Mouse (Mus musculus) forebrain, embryonic 11.5 days (tissue): ENCODE data around the gene Tmem176a. TPM values are rescaled to one million over a fixed set of nuclear protein-coding genes. Genes with fewer than 3 reads are reported as not detected.
A peak's percentile ranks its signal among the peaks of the same experiment; 100 is the strongest.

Experiments used
- ATAC-seq: fragments of 200-750 bp; cut with Nextera tagmentation; replicated peaks from 2 replicates; pipeline ENCODE4 v1.8.0; 2017; ENCODE audit warnings: moderate TSS enrichment; ENCODE audit not compliant: low FRiP score
- DNase-seq: peaks from one replicate; pipeline ENCODE4 v3.0.0-alpha.2; 2017; ENCODE audit warnings: low spot score
- H3K27ac ChIP-seq: fragments of 300-500 bp; sonication (generic); 2 replicates; pipeline ENCODE4 v1.5.1; 2014; ENCODE audit warnings: low read depth, low read length
- H3K27me3 ChIP-seq: fragments of 300-500 bp; sonication (generic); 2 replicates; pipeline ENCODE4 v1.6.1; 2014; ENCODE audit warnings: mild to moderate bottlenecking, low read length, mixed read lengths; ENCODE audit not compliant: control insufficient read depth, insufficient read depth
- H3K36me3 ChIP-seq: fragments of 300-500 bp; sonication (generic); 2 replicates; pipeline ENCODE4 v1.6.1; 2014; ENCODE audit warnings: mild to moderate bottlenecking, low read length, moderate library complexity, mixed read lengths; ENCODE audit not compliant: control insufficient read depth, insufficient read depth
- H3K4me1 ChIP-seq: fragments of 300-500 bp; sonication (generic); replicated peaks from 2 replicates; pipeline ENCODE4 v1.6.1; 2014; ENCODE audit warnings: low read length, mixed read lengths; ENCODE audit not compliant: control insufficient read depth, insufficient read depth
- H3K4me2 ChIP-seq: fragments of 300-500 bp; sonication (generic); 2 replicates; pipeline ENCODE4 v1.6.1; 2014; ENCODE audit warnings: low read depth, mild to moderate bottlenecking, low read length, moderate library complexity, mixed read lengths; ENCODE audit not compliant: severe bottlenecking
- H3K4me3 ChIP-seq: fragments of 300-500 bp; sonication (generic); 2 replicates; pipeline ENCODE4 v1.5.1; 2014; ENCODE audit warnings: low read depth, low read length
- H3K9ac ChIP-seq: fragments of 300-500 bp; sonication (generic); 2 replicates; pipeline ENCODE4 v1.6.1; 2014; ENCODE audit warnings: low read length
- H3K9me3 ChIP-seq: fragments of 300-500 bp; sonication (generic); 2 replicates; pipeline ENCODE4 v1.6.1; 2016; ENCODE audit warnings: low read length, mixed read lengths; ENCODE audit not compliant: control insufficient read depth
- WGBS: fragments of 180-500 bp; shearing (Covaris S2); extraction: QIAGEN DNeasy Blood & Tissue Kit; methylation state at CpG from one replicate; pipeline ENCODE4 v1.1.7; 2014; 5-methylcytosine and 5-hydroxymethylcytosine counted together
- polyA plus RNA-seq: library from polyadenylated mRNA; unstranded; fragments of >200 nt; fragmentation: Nextera tagmentation; extraction: Ambion mirVana; gene quantifications from 2 replicates; pipeline ENCODE4 v1.2.1, GENCODE M21; 2014

Tmem176a gene
- polyA plus RNA-seq, 1 experiment from 2014 or later: 18.2 TPM

DNA sequence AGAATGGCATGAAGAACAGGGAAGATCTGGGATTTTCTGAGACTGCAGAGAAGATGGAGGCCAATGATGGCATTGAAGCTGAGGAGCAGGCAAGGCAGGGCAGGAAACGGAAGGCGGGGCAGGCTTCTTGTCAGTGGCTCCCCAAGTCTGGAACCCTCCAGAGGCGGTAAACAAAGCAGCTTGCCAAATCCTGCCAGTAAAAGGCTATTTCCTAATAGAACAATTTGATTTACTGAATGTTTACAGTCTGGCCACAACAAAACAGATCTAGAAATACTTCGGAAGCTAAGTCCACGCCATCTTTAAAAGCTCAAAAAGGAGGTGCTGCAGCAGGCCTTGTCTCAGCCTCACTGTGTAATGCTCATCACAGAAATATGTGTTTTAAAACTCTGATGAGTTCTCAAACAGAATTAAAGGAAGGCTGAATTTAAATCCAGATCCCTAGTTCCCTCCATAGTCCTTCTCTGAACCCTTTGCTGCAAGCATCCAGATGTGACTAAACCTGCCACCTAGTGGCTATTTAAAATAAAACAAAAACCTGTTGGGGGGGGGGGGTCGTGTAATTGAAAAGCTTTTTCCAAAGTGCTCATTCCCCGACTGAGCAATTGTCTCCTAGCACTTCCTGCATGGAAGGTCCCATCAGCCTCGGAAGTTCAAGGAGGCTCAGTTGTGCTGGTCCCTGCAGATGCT, 17.0 kb downstream of the Tmem176a start:
- DNase-seq (no peak), ATAC-seq (no peak)
- H3K36me3 ChIP-seq: no peaks in the 10 kb centered on the region
- no peaks in the 10 kb centered on the region for H3K9me3 ChIP-seq
- H3K4me1 ChIP-seq: no peaks in the 10 kb centered on the region
- peaks cover 3% of the 10 kb centered on the region; the same call in 1 of the 2 replicates for H3K27me3 ChIP-seq
- no peak overlapping the region for H3K4me3 ChIP-seq
- H3K4me2 ChIP-seq: no peak overlapping the region
- no peak overlapping the region for H3K9ac ChIP-seq
- no peak overlapping the region for H3K27ac ChIP-seq
- 53% methylated on average over 8 of the region's 8 CpGs for WGBS

DNA sequence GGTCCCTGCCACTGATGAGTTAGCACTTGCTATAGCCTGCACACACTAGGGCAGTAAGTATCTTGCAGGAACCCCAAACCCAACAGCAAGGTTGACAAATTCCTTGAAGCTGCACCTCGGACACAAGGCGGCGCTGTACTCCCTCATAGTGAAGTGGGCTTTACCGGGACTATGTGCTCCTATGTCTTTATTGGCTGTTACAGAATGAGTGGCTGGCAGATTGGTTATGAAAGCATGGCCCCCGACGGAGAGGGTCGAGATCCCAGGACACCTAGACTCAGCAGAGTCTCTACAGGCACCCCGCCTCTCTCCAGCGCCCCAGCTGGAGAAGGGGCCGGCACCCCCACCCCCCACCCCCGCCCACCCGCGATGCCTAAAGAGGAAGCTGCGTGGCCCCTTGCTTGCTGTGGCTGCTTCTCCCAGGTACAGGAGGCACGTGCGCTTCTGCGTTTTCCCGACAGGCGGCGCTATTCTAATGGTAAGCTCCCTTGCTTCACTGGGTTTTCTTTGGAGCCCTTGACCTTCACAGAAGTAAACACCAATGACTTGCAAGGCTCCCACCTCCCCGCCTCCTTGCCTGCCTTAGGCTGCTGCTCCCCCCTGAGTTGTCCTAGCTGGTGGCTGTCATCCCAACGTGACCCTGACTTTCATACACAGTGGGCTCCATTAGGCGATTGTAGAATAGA, 19.6 kb downstream of the Tmem176a start:
- no peaks in the 10 kb centered on the region for H3K9me3 ChIP-seq
- H3K4me3 ChIP-seq: 0 out of 2 replicates have a peak overlapping the region, but pooled peaks have one; percentile 12
- no peaks in the 10 kb centered on the region for H3K36me3 ChIP-seq
- H3K4me1 ChIP-seq: no peaks in the 10 kb centered on the region
- DNase-seq (peak; percentile 72), ATAC-seq (no peak)
- no peak overlapping the region for H3K27ac ChIP-seq
- WGBS: 12% methylated on average over 23 of the region's 23 CpGs
- no peak overlapping the region; the same call in 1 of the 2 replicates for H3K9ac ChIP-seq
- H3K27me3 ChIP-seq: peaks cover 16% of the 10 kb centered on the region
- peak overlapping the region; percentile 15; the same call in 1 of the 2 replicates for H3K4me2 ChIP-seq

DNA sequence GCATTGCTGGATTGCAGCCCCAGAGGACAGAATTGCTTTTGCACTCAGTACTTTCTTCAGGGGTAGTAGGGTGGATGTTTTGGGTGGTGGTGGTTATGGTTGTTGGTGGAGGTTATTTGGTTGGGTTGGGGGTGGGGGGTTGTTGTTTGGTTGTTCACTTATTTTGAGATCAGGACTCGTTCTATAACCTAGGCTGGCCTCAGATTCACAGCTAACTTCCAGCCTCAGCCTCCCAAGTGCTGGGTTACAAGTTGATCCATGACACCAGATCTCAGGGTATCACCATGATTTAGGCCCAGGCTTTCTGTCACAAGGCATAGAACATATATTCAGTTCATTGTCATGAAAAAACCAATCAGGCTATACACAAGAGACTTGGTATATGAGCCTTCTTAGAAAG, 20.1 kb downstream of the Tmem176a start:
- no peaks in the 10 kb centered on the region for H3K9me3 ChIP-seq
- no peak overlapping the region for H3K4me3 ChIP-seq
- H3K4me1 ChIP-seq: no peaks in the 10 kb centered on the region
- no peak overlapping the region for H3K27ac ChIP-seq
- no peaks in the 10 kb centered on the region for H3K36me3 ChIP-seq
- DNase-seq: no peak
- no peak overlapping the region for H3K4me2 ChIP-seq
- no peak for ATAC-seq
- 71% methylated on average over 1 of the region's 1 CpGs for WGBS
- H3K9ac ChIP-seq: no peak overlapping the region
- peaks cover 20% of the 10 kb centered on the region for H3K27me3 ChIP-seq

DNA sequence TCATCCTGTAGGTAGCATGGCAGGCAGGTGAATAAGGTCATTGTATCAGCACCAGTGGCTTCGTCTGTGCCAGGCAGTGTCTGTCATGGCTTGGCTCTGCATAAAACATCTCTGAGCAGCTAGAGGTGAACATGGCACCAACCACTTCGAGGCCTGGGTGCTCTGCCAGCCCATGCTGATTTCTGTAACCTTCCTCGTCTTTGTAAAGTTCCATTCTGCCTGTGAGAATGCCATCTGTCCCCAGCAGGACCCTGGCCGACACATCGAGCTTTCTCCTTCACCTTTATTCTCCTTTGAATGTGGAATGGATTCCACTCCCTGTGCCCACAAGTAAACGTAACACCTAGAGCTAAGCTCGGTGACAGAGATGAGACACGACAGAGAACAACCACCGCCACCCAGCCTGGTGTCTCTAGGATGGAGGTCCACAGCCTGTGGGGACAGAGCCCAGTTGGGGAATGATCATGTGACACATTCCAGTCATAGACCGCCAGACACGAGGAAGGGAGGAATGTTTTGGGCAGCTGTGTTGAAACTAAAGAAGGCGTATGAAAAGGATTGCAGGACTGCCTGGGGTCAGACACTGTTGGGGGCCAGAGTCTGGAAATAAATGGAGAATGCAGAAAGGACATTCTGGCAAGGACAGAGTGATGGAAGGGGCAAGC, 21.0 kb downstream of the Tmem176a start:
- Histone ChIP-seq H3K4me2 (no peak overlapping the region), H3K4me3 (no peak overlapping the region), H3K9me3 (no peaks in the 10 kb centered on the region), H3K27me3 (peaks cover 20% of the 10 kb centered on the region), H3K27ac (no peak overlapping the region), H3K4me1 (no peaks in the 10 kb centered on the region), H3K36me3 (no peaks in the 10 kb centered on the region), H3K9ac (no peak overlapping the region)
- no peak for ATAC-seq
- 76% methylated on average over 12 of the region's 12 CpGs for WGBS
- no peak for DNase-seq

DNA sequence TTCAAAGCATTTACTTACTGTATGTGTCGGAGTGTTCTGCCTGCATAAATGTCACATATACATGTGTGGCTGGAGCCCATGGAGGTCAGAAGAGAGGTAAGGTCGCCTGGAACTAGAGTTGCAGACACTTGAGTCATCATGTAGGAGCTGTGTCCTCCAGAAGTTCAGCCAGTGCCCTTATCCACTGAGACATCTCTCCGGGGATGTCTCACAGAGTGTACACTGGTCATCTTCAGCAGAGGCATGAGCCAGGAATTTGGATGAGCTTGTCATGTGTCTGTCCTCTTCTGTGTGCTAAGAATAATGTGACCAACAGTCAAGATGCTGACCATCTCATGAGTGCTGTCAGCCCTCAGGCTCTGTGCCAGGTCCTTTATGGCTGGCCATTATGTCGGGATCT, 22.1 kb downstream of the Tmem176a start:
- Histone ChIP-seq H3K36me3 (no peaks in the 10 kb centered on the region), H3K9ac (no peak overlapping the region), H3K9me3 (no peaks in the 10 kb centered on the region), H3K4me1 (peaks cover 4% of the 10 kb centered on the region; the same call in 1 of the 2 replicates), H3K4me2 (no peak overlapping the region), H3K4me3 (no peak overlapping the region), H3K27ac (no peak overlapping the region), H3K27me3 (peaks cover 23% of the 10 kb centered on the region)
- no peak for DNase-seq
- WGBS: 84% methylated on average over 4 of the region's 4 CpGs
- no peak for ATAC-seq

DNA sequence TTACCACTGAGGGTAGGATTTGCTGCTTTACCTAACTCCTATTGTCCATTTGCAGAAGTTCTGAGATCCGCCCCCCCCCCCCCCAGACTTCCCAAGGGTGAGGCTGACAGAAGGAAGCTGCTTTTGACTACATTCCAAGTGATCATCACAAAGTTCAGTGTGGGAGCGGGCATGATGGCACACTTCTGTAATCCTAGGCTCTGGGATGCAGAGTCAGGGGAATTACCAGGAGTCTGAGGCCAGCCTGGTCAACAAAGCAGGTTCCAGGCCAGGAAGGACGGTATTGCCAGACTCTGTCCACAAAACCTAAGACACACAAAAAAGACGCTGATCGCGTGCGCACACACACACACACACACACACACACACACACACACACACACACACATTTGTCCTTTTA, 22.8 kb downstream of the Tmem176a start:
- WGBS: 91% methylated on average over 7 of the region's 7 CpGs

DNA sequence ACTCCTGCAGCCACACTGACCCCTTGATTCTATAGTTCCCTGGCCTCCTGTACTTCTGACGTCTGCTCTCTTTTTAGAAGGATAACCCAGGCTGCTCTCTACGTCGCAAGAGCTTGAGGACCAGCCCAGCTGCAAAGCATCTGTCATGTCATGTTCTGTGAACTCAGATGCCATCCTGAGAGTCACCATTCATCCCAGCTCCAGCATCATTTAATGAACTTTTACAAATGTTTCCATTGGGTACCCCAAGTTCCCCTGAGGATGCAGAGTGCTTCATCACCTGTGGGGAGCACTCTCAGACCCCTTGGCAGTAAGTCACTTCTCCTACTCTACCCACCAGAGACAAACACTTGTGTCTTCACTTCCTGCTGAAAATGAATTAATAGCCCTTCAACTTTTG, 23.5 kb downstream of the Tmem176a start:
- Histone ChIP-seq H3K4me2 (no peak overlapping the region), H3K27me3 (peaks cover 35% of the 10 kb centered on the region), H3K4me3 (no peak overlapping the region), H3K36me3 (no peaks in the 10 kb centered on the region), H3K27ac (no peak overlapping the region), H3K4me1 (peaks cover 4% of the 10 kb centered on the region; the same call in 1 of the 2 replicates), H3K9ac (no peak overlapping the region), H3K9me3 (no peaks in the 10 kb centered on the region)
- WGBS: 68% methylated on average over 3 of the region's 3 CpGs
- ATAC-seq: no peak
- DNase-seq: no peak

More for the DNA sequence above, 22.8 kb downstream of the Tmem176a start:
- Histone ChIP-seq H3K4me2 (no peak overlapping the region), H3K27me3 (peaks cover 28% of the 10 kb centered on the region), H3K27ac (no peak overlapping the region), H3K9ac (no peak overlapping the region), H3K4me1 (peaks cover 4% of the 10 kb centered on the region; the same call in 1 of the 2 replicates), H3K36me3 (no peaks in the 10 kb centered on the region), H3K4me3 (no peak overlapping the region), H3K9me3 (no peaks in the 10 kb centered on the region)
- ATAC-seq: no peak
- DNase-seq: no peak

DNA sequence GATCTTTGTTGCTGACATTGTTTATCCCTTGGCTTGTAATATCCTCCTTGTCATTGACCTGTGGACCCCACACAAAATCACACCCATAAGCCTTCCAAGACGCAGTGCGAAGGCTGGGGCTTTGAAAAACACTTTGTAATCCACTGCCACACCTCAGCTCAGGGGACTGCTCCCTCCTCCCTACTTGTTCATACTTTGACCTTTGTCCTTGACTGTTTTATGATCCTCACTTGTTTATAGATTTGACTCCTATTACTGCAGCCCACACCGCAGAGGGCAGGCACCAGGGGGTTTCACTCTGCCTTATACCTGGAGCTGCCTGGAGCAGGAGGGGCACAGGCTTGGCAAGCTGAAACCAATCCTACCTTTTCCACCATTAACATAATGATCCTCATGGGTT, 24.0 kb downstream of the Tmem176a start:
- Histone ChIP-seq H3K9ac (no peak overlapping the region), H3K27me3 (peaks cover 39% of the 10 kb centered on the region), H3K9me3 (no peaks in the 10 kb centered on the region), H3K4me3 (no peak overlapping the region), H3K27ac (no peak overlapping the region), H3K4me1 (peaks cover 4% of the 10 kb centered on the region; the same call in 1 of the 2 replicates), H3K4me2 (no peak overlapping the region), H3K36me3 (no peaks in the 10 kb centered on the region)
- DNase-seq: no peak
- WGBS: 74% methylated on average over 3 of the region's 3 CpGs
- ATAC-seq: no peak
